Mouse (Mus musculus): ENCODE data around the gene Oas3.

Oas3 gene

DNA sequence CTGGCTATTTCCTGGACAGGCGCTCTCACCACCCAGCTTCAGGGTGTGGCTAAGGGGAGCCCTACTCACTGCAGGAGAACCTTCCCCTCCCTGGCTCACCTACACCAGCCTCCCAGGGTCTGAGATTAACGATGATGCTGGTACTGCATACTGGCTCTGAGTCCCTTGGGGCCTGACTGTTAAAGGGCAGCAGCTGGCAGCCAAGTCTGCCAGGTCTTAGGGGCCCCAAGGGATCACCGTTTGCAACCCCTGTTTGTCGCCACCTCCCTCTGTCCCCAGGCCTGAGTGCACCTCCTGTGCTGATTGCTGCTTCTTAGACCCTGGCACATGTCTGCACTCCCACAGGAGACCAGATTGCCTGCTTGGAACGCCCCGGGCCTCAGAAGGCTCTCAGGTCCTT is 73.0 kb downstream of the Oas3 start:
- in situ Hi-C loops (cut with MboI), result loop anchor here (25.0 kb wide), 1 partner anchor 192 kb away; the partner anchor contains the start of genes Plbd2 and Slc8b1

DNA sequence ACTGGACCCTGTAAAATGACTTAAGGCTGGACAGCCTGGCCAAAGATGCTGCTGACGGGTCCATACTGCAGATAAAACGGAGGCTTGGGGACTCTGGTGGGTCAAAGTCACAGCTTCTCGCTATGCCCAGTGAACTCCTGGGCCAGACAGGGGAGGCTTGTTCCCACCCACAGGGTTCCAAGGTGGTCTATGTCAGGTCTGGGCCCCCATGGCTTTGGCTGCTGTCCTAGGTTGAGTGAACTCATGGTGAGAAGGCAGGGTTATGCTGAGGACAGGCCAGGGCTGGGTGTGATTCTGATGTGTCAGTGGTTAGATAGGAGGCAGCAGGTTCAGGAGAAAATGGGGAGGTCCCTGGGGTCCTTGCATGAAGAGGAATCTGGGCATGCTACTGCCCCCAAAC is 73.8 kb downstream of the Oas3 start:
- in situ Hi-C loops (cut with MboI), result loop anchor here (25.0 kb wide), 1 partner anchor 191 kb away; the partner anchor contains the start of genes Plbd2 and Slc8b1

All from mature B cell (primary cell).